Mouse (Mus musculus): ENCODE results near the gene Ppy. TPM values are rescaled to one million over a fixed set of nuclear protein-coding genes. Genes with fewer than 3 reads are reported as not detected.

Ppy gene
- polyA plus RNA-seq, 1 experiment from 2014 or later = not detected

DNA sequence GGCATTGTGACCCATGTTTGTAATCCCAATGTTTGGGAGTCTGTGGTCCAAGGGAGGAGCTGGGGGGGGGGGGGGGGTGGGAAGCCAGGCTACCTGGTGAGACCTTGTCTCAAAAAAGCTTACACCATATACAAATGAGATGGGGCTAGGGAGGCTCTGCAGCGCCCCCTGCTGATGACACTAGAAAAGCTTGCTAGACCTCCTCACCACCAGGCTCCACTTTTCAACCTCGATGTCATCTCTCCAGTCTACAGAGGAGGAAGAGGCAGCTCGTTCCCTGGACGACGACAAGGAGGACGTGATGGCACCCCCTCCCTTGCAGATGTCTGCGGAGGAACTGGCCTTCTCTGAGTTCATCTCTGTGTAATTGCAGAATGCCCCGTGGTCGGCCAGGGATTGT is 47.3 kb downstream of the Ppy start:
- WGBS = 28% methylated on average over 9 of the region's 9 CpGs
- no peak overlapping the region for H3K4me2 ChIP-seq

DNA sequence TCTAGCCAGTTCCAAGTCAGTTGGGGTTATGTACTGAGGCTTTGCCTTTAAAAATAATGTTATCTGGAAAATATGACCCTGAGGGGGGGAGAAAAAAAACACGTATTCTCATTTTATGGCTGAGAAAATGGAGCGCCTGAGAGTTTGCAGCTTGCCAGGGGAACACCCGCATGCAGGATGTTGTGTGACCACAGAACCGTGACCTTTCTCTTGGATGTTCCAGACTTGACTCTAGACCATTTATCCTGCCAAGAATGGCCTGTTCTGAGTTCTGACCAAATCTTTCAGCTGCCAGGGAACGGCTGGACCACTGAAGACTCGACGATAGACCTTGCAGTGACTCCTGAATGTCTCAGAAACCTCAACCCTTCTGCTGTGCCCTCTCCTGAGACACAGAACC is 47.9 kb downstream of the Ppy start:
- ATAC-seq (ENCODE audit: low FRiP score) (no peak), DNase-seq (ENCODE audit: low spot score, missing footprints) (no peak)
- Histone ChIP-seq H3K4me1 (ENCODE audit: control insufficient read depth, insufficient read depth, low read length) (no peaks in the 10 kb centered on the region), H3K4me3 (ENCODE audit: low read depth, low read length) (no peak overlapping the region), H3K27me3 (ENCODE audit: control insufficient read depth, insufficient read depth, low read length) (no peaks in the 10 kb centered on the region), H3K9ac (ENCODE audit: low read length) (no peak overlapping the region), H3K27ac (ENCODE audit: low read depth, low read length) (no peak overlapping the region), H3K9me3 (ENCODE audit: control insufficient read depth, low read length) (no peaks in the 10 kb centered on the region), H3K36me3 (ENCODE audit: control insufficient read depth, insufficient read depth, low read length) (no peaks in the 10 kb centered on the region), H3K4me2 (no peak overlapping the region)
- WGBS = 89% methylated on average over 7 of the region's 7 CpGs

More for the DNA sequence above, 47.3 kb downstream of the Ppy start:
- no peaks in the 10 kb centered on the region for H3K4me1 ChIP-seq (ENCODE audit: control insufficient read depth, insufficient read depth, low read length)
- DNase-seq (ENCODE audit: low spot score, missing footprints) = peak; percentile 93
- no peaks in the 10 kb centered on the region for H3K27me3 ChIP-seq (ENCODE audit: control insufficient read depth, insufficient read depth, low read length)
- no peaks in the 10 kb centered on the region for H3K36me3 ChIP-seq (ENCODE audit: control insufficient read depth, insufficient read depth, low read length)
- H3K4me3 ChIP-seq (ENCODE audit: low read depth, low read length) = no peak overlapping the region
- no peak overlapping the region for H3K9ac ChIP-seq (ENCODE audit: low read length)
- ATAC-seq (ENCODE audit: low FRiP score) = no peak
- H3K9me3 ChIP-seq (ENCODE audit: control insufficient read depth, low read length) = no peaks in the 10 kb centered on the region
- no peak overlapping the region for H3K27ac ChIP-seq (ENCODE audit: low read depth, low read length)

- no peaks in the 10 kb centered on the region for H3K36me3 ChIP-seq (ENCODE audit: control insufficient read depth, insufficient read depth, low read length)
- H3K27ac ChIP-seq (ENCODE audit: low read depth, low read length) = no peak overlapping the region
- no peaks in the 10 kb centered on the region for H3K4me1 ChIP-seq (ENCODE audit: control insufficient read depth, insufficient read depth, low read length)
- no peaks in the 10 kb centered on the region for H3K9me3 ChIP-seq (ENCODE audit: control insufficient read depth, low read length)
- DNase-seq (ENCODE audit: low spot score, missing footprints) (peak; percentile 83), ATAC-seq (ENCODE audit: low FRiP score) (no peak)
- no peaks in the 10 kb centered on the region for H3K27me3 ChIP-seq (ENCODE audit: control insufficient read depth, insufficient read depth, low read length)
- H3K4me2 ChIP-seq = no peak overlapping the region
- H3K4me3 ChIP-seq (ENCODE audit: low read depth, low read length) = no peak overlapping the region
- 85% methylated on average over 12 of the region's 12 CpGs for WGBS
- H3K9ac ChIP-seq (ENCODE audit: low read length) = no peak overlapping the region
These were observed 48.4 kb downstream of the Ppy start for GRCm38 (mm10) chr11:102052697-102053096.

- no peaks in the 10 kb centered on the region for H3K27me3 ChIP-seq (ENCODE audit: control insufficient read depth, insufficient read depth, low read length)
- ATAC-seq (ENCODE audit: low FRiP score) = no peak
- no peak overlapping the region for H3K9ac ChIP-seq (ENCODE audit: low read length)
- no peaks in the 10 kb centered on the region for H3K4me1 ChIP-seq (ENCODE audit: control insufficient read depth, insufficient read depth, low read length)
- 29% methylated on average over 4 of the region's 4 CpGs for WGBS
- H3K27ac ChIP-seq (ENCODE audit: low read depth, low read length) = no peak overlapping the region
- no peak overlapping the region for H3K4me3 ChIP-seq (ENCODE audit: low read depth, low read length)
- DNase-seq (ENCODE audit: low spot score, missing footprints) = no peak
- H3K9me3 ChIP-seq (ENCODE audit: control insufficient read depth, low read length) = no peaks in the 10 kb centered on the region
- no peak overlapping the region for H3K4me2 ChIP-seq
- H3K36me3 ChIP-seq (ENCODE audit: control insufficient read depth, insufficient read depth, low read length) = no peaks in the 10 kb centered on the region
These were observed 49.2 kb downstream of the Ppy start for GRCm38 (mm10) chr11:102051954-102052353.

DNA sequence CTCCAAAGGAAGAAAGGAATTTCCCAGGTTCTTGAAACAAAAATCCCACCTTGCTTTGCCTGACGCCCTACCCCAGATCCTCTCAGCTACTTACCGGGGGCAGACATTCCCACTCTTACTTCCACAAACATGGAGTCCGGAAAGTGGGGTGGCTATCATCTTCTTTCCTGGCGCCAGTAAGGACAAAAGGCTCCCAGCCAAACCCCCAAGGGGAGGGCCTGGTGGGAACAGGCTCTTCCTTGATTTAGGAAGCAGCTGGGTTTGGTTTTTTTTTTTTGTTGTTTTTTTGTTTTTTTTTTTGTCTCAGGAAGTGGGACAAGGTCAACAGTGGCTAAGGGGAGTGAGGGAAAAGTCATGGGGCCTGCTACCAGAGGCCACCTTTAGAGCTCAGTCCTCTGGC is 49.6 kb downstream of the Ppy start:
- 68% methylated on average over 4 of the region's 4 CpGs for WGBS
- Histone ChIP-seq H3K9ac (ENCODE audit: low read length) (no peak overlapping the region), H3K27me3 (ENCODE audit: control insufficient read depth, insufficient read depth, low read length) (no peaks in the 10 kb centered on the region), H3K4me3 (ENCODE audit: low read depth, low read length) (no peak overlapping the region), H3K27ac (ENCODE audit: low read depth, low read length) (no peak overlapping the region), H3K4me2 (no peak overlapping the region), H3K36me3 (ENCODE audit: control insufficient read depth, insufficient read depth, low read length) (no peaks in the 10 kb centered on the region), H3K4me1 (ENCODE audit: control insufficient read depth, insufficient read depth, low read length) (no peaks in the 10 kb centered on the region), H3K9me3 (ENCODE audit: control insufficient read depth, low read length) (no peaks in the 10 kb centered on the region)
- DNase-seq (ENCODE audit: low spot score, missing footprints) = no peak
- ATAC-seq (ENCODE audit: low FRiP score) = no peak

Other genes starting within 250 kb of the Ppy start
- 0.29 TPM in 1 of 2 replicates, not detected in the other for gene Meox1, start 206.9 kb downstream of the Ppy start, polyA plus RNA-seq (2014; fragmentation: Nextera tagmentation; extraction: Ambion mirVana)
- not detected in 2 replicates for gene Sost, start 134.3 kb downstream of the Ppy start, polyA plus RNA-seq (2014; fragmentation: Nextera tagmentation; extraction: Ambion mirVana)
- gene Cfap97d1, start 117.0 kb downstream of the Ppy start, polyA plus RNA-seq (2014; fragmentation: Nextera tagmentation; extraction: Ambion mirVana) = not detected in 2 replicates
- 11.1 and 11.6 TPM in 2 replicates for gene Dusp3, start 114.3 kb downstream of the Ppy start, polyA plus RNA-seq (2014; fragmentation: Nextera tagmentation; extraction: Ambion mirVana)
- gene Mpp3, start 72.9 kb downstream of the Ppy start, polyA plus RNA-seq (2014; fragmentation: Nextera tagmentation; extraction: Ambion mirVana) = 14.4 and 15.5 TPM in 2 replicates
- 0.11 and 0.19 TPM in 2 replicates for gene Cd300lg, start 59.8 kb downstream of the Ppy start, polyA plus RNA-seq (2014; fragmentation: Nextera tagmentation; extraction: Ambion mirVana)
- gene Mpp2, start 12.8 kb downstream of the Ppy start, polyA plus RNA-seq (2014; fragmentation: Nextera tagmentation; extraction: Ambion mirVana) = 9.4 and 10.8 TPM in 2 replicates
- gene Pyy, start 6.5 kb upstream of the Ppy start, polyA plus RNA-seq (2014; fragmentation: Nextera tagmentation; extraction: Ambion mirVana) = 0.44 TPM in 1 of 2 replicates, not detected in the other
- gene Nags, start 44.2 kb upstream of the Ppy start, polyA plus RNA-seq (2014; fragmentation: Nextera tagmentation; extraction: Ambion mirVana) = not detected in 2 replicates
- 33.5 and 35.9 TPM in 2 replicates for gene Tmem101, start 55.1 kb upstream of the Ppy start, polyA plus RNA-seq (2014; fragmentation: Nextera tagmentation; extraction: Ambion mirVana)
- 73.5 and 74.8 TPM in 2 replicates for gene Lsm12, start 84.0 kb upstream of the Ppy start, polyA plus RNA-seq (2014; fragmentation: Nextera tagmentation; extraction: Ambion mirVana)
- gene G6pc3, start 88.3 kb upstream of the Ppy start, polyA plus RNA-seq (2014; fragmentation: Nextera tagmentation; extraction: Ambion mirVana) = 27.8 and 31.5 TPM in 2 replicates
- 25.6 and 31.9 TPM in 2 replicates for gene Hdac5, start 128.8 kb upstream of the Ppy start, polyA plus RNA-seq (2014; fragmentation: Nextera tagmentation; extraction: Ambion mirVana)
- 17.4 and 18.4 TPM in 2 replicates for gene BC030867, start 147.6 kb upstream of the Ppy start, polyA plus RNA-seq (2014; fragmentation: Nextera tagmentation; extraction: Ambion mirVana)
- 0.08 TPM in 1 of 2 replicates, not detected in the other for gene Asb16, start 167.4 kb upstream of the Ppy start, polyA plus RNA-seq (2014; fragmentation: Nextera tagmentation; extraction: Ambion mirVana)
- 54.0 and 55.7 TPM in 2 replicates for gene Tmub2, start 183.6 kb upstream of the Ppy start, polyA plus RNA-seq (2014; fragmentation: Nextera tagmentation; extraction: Ambion mirVana)
- 13.3 and 15.2 TPM in 2 replicates for gene Atxn7l3, start 195.3 kb upstream of the Ppy start, polyA plus RNA-seq (2014; fragmentation: Nextera tagmentation; extraction: Ambion mirVana)
- gene Ubtf, start 218.4 kb upstream of the Ppy start, polyA plus RNA-seq (2014; fragmentation: Nextera tagmentation; extraction: Ambion mirVana) = 84.7 and 86.1 TPM in 2 replicates